Mouse (Mus musculus) forebrain, embryonic 15.5 days (tissue): ENCODE measurements at regions not wholly inside any gene's neighbourhood (a gene's known extent, or its start where the extent isn't known, plus 50 kb on each side); places are given as distances from the start of the nearest gene placed in this dataset.
"Not testable (repeated sequence)": the region's sequence is repeated elsewhere in the genome, so short reads cannot be mapped to it uniquely, and the experiment has no call there.

Experiments used
- ATAC-seq: fragments of 200-750 bp; cut with Nextera tagmentation; replicated peaks from 2 replicates; pipeline ENCODE4 v1.8.0; 2017; ENCODE audit warnings: mild to moderate bottlenecking, moderate TSS enrichment, moderate library complexity
- H3K27ac ChIP-seq: fragments of 300-500 bp; sonication (generic); replicated peaks from 2 replicates; pipeline ENCODE4 v1.5.1; 2015; ENCODE audit warnings: mild to moderate bottlenecking, inconsistent platforms
- H3K27me3 ChIP-seq: fragments of 300-500 bp; sonication (generic); 2 replicates; pipeline ENCODE4 v1.6.1; 2015; ENCODE audit warnings: inconsistent platforms
- H3K36me3 ChIP-seq: fragments of 300-500 bp; sonication (generic); 2 replicates; pipeline ENCODE4 v1.6.1; 2015; ENCODE audit warnings: mild to moderate bottlenecking, inconsistent platforms
- H3K4me1 ChIP-seq: fragments of 300-500 bp; sonication (generic); 2 replicates; pipeline ENCODE4 v1.6.1; 2015; ENCODE audit warnings: inconsistent platforms
- H3K4me2 ChIP-seq: fragments of 300-500 bp; sonication (generic); replicated peaks from 2 replicates; pipeline ENCODE4 v1.6.1; 2015; ENCODE audit warnings: mild to moderate bottlenecking, inconsistent platforms
- H3K4me3 ChIP-seq: fragments of 300-500 bp; sonication (generic); 2 replicates; pipeline ENCODE4 v1.5.1; 2015; ENCODE audit warnings: mild to moderate bottlenecking, inconsistent platforms
- H3K9ac ChIP-seq: fragments of 300-500 bp; sonication (generic); replicated peaks from 2 replicates; pipeline ENCODE4 v1.6.1; 2015; ENCODE audit warnings: mild to moderate bottlenecking, inconsistent platforms
- H3K9me3 ChIP-seq: fragments of 300-500 bp; sonication (generic); 2 replicates; pipeline ENCODE4 v1.6.1; 2016; ENCODE audit warnings: inconsistent platforms
- WGBS: fragments of 180-500 bp; shearing (Covaris S2); methylation state at CpG from one replicate; pipeline ENCODE4 v1.1.7; 2015; ENCODE audit warnings: mixed read lengths; 5-methylcytosine and 5-hydroxymethylcytosine counted together

- no peak overlapping the region for H3K4me3 ChIP-seq
- no peaks in the 10 kb centered on the region for H3K36me3 ChIP-seq
- no peak overlapping the region for H3K9ac ChIP-seq
- WGBS = 57% methylated on average over 5 of the region's 5 CpGs
- H3K27ac ChIP-seq = no peak overlapping the region
- ATAC-seq = peak; percentile 82
- H3K9me3 ChIP-seq = no peaks in the 10 kb centered on the region
- H3K4me2 ChIP-seq = no peak overlapping the region
- no peaks in the 10 kb centered on the region for H3K27me3 ChIP-seq
- H3K4me1 ChIP-seq = no peaks in the 10 kb centered on the region
These were observed 101.3 kb downstream of the Sox2 start for GRCm38 (mm10) chr3:34751551-34751950.

DNA sequence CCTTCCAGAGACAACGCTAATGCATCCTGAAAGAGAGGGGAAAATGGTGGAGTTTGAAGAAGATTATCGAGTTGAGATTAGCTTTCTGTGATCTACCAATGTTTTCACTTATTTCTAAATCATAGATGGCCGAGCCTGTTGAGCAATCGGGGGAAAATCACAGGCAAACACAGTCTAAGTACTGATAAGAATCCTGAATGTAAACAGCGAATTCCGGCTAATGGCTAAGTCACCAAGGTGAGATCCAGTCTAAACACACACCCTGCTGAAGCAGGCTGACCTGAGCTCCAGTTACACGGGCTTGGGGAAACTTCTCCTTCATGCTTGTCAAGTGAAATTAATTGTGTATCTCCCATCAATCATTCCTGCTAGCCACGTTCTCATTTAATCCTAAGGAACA is 103.4 kb downstream of the Sox2 start:
- H3K27ac ChIP-seq = no peak overlapping the region
- no peaks in the 10 kb centered on the region for H3K27me3 ChIP-seq
- H3K9me3 ChIP-seq = no peaks in the 10 kb centered on the region
- H3K4me3 ChIP-seq = no peak overlapping the region
- no peak for ATAC-seq
- H3K4me1 ChIP-seq = no peaks in the 10 kb centered on the region
- H3K4me2 ChIP-seq = no peak overlapping the region
- 84% methylated on average over 8 of the region's 8 CpGs for WGBS
- H3K36me3 ChIP-seq = no peaks in the 10 kb centered on the region
- no peak overlapping the region for H3K9ac ChIP-seq

DNA sequence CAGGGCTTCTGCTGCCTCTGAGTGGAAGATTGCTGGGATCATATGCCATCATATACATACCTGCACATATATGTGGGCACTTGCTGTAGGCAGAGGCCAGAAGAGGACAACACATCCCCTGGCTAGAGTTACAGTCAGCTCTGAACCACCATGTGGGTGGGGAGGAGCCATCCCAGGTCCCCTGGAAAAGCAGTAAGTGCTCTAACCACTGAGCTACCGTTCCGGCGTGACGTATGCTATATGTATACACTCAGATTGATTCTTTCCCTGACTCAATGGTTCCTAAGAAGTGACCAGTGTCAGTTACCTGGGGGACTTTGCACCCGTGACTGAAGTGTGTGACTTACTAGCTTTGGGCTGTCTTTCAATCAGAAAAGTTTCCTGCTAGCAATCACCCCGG is 104.6 kb downstream of the Sox2 start:
- Histone ChIP-seq H3K27ac (no peak overlapping the region), H3K4me3 (no peak overlapping the region), H3K36me3 (no peaks in the 10 kb centered on the region), H3K9ac (no peak overlapping the region), H3K27me3 (no peaks in the 10 kb centered on the region), H3K9me3 (no peaks in the 10 kb centered on the region), H3K4me2 (no peak overlapping the region), H3K4me1 (no peaks in the 10 kb centered on the region)
- whole genome bisulfite sequencing = 95% methylated on average over 6 of the region's 6 CpGs
- ATAC-seq = no peak

GRCm38 (mm10) chr3:34755282-34755681 is 105.1 kb downstream of the Sox2 start:
- WGBS = 95% methylated on average over 5 of the region's 5 CpGs
- not testable (repeated sequence) for ATAC-seq, H3K27ac ChIP-seq, H3K36me3 ChIP-seq, H3K4me3 ChIP-seq, H3K4me2 ChIP-seq, H3K9me3 ChIP-seq, H3K27me3 ChIP-seq, H3K9ac ChIP-seq, H3K4me1 ChIP-seq

- no peak for ATAC-seq
- Histone ChIP-seq H3K9me3 (no peaks in the 10 kb centered on the region), H3K4me1 (no peaks in the 10 kb centered on the region), H3K36me3 (no peaks in the 10 kb centered on the region), H3K27me3 (no peaks in the 10 kb centered on the region), H3K27ac (no peak overlapping the region), H3K4me3 (no peak overlapping the region), H3K4me2 (no peak overlapping the region), H3K9ac (no peak overlapping the region)
- 19% methylated on average over 7 of the region's 7 CpGs for WGBS
These were observed 106.4 kb downstream of the Sox2 start for GRCm38 (mm10) chr3:34756632-34757031.

DNA sequence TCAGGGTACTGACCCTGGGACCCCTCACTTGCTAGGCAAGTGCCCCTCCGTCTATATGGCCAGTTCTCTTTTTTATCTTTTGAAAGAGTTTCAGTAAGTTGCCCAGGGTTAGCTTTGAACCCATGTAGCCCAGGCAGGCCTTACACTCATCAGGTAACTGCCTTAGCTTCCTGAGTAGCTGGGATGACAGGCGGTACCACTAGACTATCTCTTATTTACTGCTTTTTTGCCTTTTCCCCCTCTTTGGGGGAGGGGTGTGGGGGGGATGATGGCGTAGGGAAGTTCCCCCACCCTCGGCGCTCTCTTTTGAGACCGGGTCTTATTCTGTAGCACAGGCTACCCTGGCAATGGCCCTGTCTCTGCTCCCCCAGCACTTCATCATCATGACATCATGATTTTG is 106.9 kb downstream of the Sox2 start:
- Histone ChIP-seq H3K4me1 (no peaks in the 10 kb centered on the region), H3K9me3 (no peaks in the 10 kb centered on the region), H3K27ac (no peak overlapping the region), H3K4me2 (no peak overlapping the region), H3K27me3 (no peaks in the 10 kb centered on the region), H3K4me3 (no peak overlapping the region), H3K9ac (no peak overlapping the region), H3K36me3 (no peaks in the 10 kb centered on the region)
- 79% methylated on average over 6 of the region's 6 CpGs for WGBS
- no peak for ATAC-seq

DNA sequence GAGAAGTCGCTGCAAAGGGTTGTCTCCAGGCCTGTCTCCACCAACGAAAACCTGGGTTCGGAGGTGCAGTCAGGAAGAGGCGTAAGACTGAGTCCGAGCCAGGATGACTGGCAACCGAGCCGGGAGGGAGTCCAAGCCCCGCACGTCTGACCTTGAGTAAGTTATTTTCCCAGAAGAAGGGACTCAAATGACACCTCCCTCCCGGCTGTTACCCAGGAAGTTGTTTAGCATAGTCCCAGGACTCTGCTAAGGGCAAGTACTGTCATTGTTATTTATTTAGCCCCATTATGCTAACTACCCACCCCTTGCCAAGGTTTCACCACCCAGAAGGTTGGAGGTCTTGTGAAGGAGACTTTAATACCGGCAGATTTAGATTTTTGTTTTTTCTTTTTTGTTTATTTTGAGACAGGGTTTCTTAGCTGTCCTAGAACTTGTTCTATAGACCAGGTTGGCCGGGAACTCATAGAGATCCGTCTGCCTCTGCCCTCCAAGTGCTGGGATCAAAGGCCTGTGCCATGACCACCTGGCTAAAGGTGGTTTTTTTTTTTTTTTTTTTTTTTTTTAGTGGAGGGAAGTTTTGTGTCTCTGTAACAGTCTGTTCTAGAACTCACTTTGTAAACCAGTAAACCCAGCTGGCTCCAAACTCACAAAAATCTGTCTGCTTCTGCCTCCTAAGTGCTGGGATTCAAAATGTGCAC is 107.8 kb downstream of the Sox2 start:
- Histone ChIP-seq H3K4me3 (no peak overlapping the region), H3K4me1 (no peaks in the 10 kb centered on the region), H3K27ac (no peak overlapping the region), H3K9me3 (no peaks in the 10 kb centered on the region), H3K36me3 (no peaks in the 10 kb centered on the region), H3K27me3 (no peaks in the 10 kb centered on the region), H3K9ac (no peak overlapping the region), H3K4me2 (no peak overlapping the region)
- no peak for ATAC-seq
- 58% methylated on average over 13 of the region's 13 CpGs for WGBS

DNA sequence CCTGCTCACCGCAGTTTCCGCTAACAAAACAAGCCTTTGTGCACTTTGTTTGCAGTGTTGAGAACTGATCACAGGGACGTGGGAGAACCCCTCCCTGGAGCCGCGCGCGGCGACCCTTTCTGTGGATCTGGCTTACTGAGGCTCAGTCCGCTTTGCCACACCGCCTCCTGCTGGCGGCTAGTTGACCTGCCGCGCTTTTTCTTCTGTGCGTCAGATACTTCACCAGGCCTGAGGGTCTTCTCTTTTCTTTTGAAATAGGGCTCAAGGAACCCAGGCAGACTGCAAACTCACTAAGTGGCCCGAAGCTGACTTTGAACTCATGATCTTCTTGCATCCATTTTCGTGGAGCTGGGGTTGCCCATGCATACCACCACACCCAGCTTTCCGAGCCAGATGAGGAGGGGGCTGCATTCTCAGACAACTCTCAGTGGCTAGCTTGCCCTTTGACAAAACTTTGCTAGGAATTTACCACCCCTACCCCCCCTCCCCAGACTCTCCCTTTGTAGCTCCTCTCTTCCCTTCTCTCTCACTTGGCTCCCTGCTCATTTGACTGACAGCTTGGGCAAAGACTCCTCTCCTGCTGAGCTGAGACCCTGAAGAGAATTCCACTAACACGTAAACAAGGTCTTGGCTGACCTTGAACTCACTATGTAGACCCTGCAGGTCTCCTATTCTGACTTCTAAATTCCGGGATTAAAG is 109.9 kb downstream of the Sox2 start:
- no peaks in the 10 kb centered on the region for H3K36me3 ChIP-seq

GRCm38 (mm10) chr3:34761162-34761769 is 111.1 kb downstream of the Sox2 start:
- Histone ChIP-seq H3K4me2 (no peak overlapping the region), H3K9me3 (no peaks in the 10 kb centered on the region), H3K36me3 (no peaks in the 10 kb centered on the region), H3K27ac (no peak overlapping the region), H3K4me3 (no peak overlapping the region), H3K27me3 (no peaks in the 10 kb centered on the region), H3K9ac (no peak overlapping the region), H3K4me1 (no peaks in the 10 kb centered on the region)
- no peak for ATAC-seq
- WGBS = 68% methylated on average over 7 of the region's 7 CpGs

More for the DNA sequence above, 109.9 kb downstream of the Sox2 start:
- Histone ChIP-seq H3K9ac (no peak overlapping the region), H3K4me2 (no peak overlapping the region), H3K4me3 (no peak overlapping the region), H3K27ac (no peak overlapping the region), H3K9me3 (no peaks in the 10 kb centered on the region), H3K4me1 (no peaks in the 10 kb centered on the region), H3K27me3 (no peaks in the 10 kb centered on the region)
- no peak for ATAC-seq
- 90% methylated on average over 19 of the region's 19 CpGs for WGBS

DNA sequence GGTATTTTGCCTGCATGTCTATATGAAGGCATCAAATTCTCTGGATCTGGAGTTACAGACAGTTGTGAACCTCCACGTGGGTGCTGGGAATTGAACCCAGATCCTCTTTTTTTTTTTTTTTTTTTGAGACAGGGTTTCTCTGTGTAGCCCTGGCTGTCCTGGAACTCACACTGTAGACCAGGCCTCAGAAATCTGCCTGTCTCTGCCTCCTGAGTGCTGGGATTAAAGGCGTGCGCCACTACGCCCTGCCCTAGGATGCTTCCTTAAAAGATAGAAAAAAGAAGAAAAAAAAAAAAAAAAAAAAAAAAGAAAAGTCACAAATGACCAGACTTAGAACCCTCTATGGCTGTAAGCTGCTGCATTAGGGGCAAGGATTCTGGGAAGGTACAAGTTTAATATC is 111.6 kb downstream of the Sox2 start:
- H3K9me3 ChIP-seq = no peaks in the 10 kb centered on the region
- H3K27me3 ChIP-seq = no peaks in the 10 kb centered on the region
- H3K36me3 ChIP-seq = no peaks in the 10 kb centered on the region
- 96% methylated on average over 4 of the region's 4 CpGs for WGBS
- H3K4me2 ChIP-seq = no peak overlapping the region
- no peaks in the 10 kb centered on the region for H3K4me1 ChIP-seq
- H3K9ac ChIP-seq = no peak overlapping the region
- H3K27ac ChIP-seq = no peak overlapping the region
- H3K4me3 ChIP-seq = no peak overlapping the region
- ATAC-seq = no peak

DNA sequence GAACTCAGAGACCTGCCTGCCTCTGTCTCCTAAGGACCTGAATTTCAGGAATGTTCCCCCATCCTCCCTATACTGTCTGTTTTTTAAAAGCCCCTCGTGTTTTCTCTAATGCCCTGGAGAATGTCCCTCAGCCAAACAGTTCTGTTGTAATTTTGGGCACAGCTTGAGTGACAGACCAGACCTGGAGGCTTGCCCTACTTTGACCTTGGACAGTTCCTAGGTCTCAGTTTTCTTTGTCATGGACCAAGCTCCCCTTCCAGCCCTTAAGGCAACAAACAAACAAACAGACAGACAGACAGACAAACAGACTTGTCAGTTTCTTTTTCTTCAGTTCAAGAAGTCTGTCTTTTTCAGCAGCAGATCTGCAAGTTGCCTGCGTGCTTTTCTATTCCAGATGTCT is 114.4 kb downstream of the Sox2 start:
- H3K36me3 ChIP-seq = no peaks in the 10 kb centered on the region
- no peak for ATAC-seq
- no peaks in the 10 kb centered on the region for H3K9me3 ChIP-seq
- H3K4me1 ChIP-seq = no peaks in the 10 kb centered on the region
- no peak overlapping the region for H3K4me3 ChIP-seq
- no peak overlapping the region for H3K4me2 ChIP-seq
- H3K27me3 ChIP-seq = no peaks in the 10 kb centered on the region
- no peak overlapping the region for H3K9ac ChIP-seq
- no peak overlapping the region for H3K27ac ChIP-seq
- 67% methylated on average over 2 of the region's 2 CpGs for WGBS

DNA sequence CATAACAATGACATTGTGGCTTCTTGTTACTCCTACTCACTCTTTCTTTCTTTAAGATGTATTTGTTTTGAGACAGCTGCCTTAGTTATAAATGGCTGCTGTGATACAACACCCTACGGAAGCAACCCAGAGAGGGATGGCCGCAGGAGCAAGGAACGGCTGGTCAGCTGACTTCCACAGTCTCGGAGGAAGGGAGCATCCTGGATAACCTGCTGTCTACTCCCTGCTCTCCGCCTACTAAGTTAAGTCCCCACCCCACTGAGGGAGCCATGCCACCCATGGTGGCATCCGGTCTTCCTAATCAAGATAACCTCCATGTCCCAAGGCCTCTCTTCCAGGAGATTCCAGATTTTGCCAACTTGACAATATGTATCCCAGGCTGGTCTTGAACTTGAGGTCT is 114.9 kb downstream of the Sox2 start:
- no peaks in the 10 kb centered on the region for H3K4me1 ChIP-seq
- H3K36me3 ChIP-seq = no peaks in the 10 kb centered on the region
- no peak overlapping the region for H3K9ac ChIP-seq
- no peaks in the 10 kb centered on the region for H3K9me3 ChIP-seq
- H3K4me3 ChIP-seq = no peak overlapping the region
- no peak for ATAC-seq
- no peak overlapping the region for H3K4me2 ChIP-seq
- no peaks in the 10 kb centered on the region for H3K27me3 ChIP-seq
- WGBS = 82% methylated on average over 6 of the region's 6 CpGs
- no peak overlapping the region for H3K27ac ChIP-seq
